Mouse (Mus musculus) liver, adult 2 months (tissue): Measurements from ENCODE around the gene Drc3.

Experiments
- CTCF ChIP-seq: fragments of 200-500 bp; IDR thresholded peaks from 2 replicates; pipeline ENCODE4 v1.5.1; 2011; ENCODE audit warnings: low read depth, low read length, control low read depth
- POLR2A ChIP-seq: fragments of 200-500 bp; IDR thresholded peaks from 2 replicates; pipeline ENCODE4 v1.6.1; 2011; ENCODE audit warnings: low read length, control low read depth; ENCODE audit not compliant: insufficient read depth; ENCODE audit errors: extremely low read depth

- TF ChIP-seq CTCF (no peak), POLR2A (no peak)
Measured at GRCm38 (mm10) chr11:60374481-60374880, 21.4 kb downstream of the Drc3 start.
